Mouse (Mus musculus) liver, adult 2 months (tissue): ENCODE results near the gene Ntsr1.

Experiments
- CTCF ChIP-seq: fragments of 200-500 bp; IDR thresholded peaks from 2 replicates; pipeline ENCODE4 v1.5.1; 2011; ENCODE audit warnings: low read depth, low read length, control low read depth
- POLR2A ChIP-seq: fragments of 200-500 bp; IDR thresholded peaks from 2 replicates; pipeline ENCODE4 v1.6.1; 2011; ENCODE audit warnings: low read length, control low read depth; ENCODE audit not compliant: insufficient read depth; ENCODE audit errors: extremely low read depth

- TF ChIP-seq CTCF (no peak), POLR2A (no peak)
These were observed 39.0 kb upstream of the Ntsr1 start for GRCm38 (mm10) chr2:180460801-180461200.
